Mouse (Mus musculus) heart, adult 2 months (tissue): Measurements from ENCODE around the gene Tut7.

ENCODE experiments used
- CTCF ChIP-seq: fragments of 200-600 bp; IDR thresholded peaks from 2 replicates; pipeline ENCODE4 v1.8.1; 2022; ENCODE audit warnings: antibody characterized with exemption, mild to moderate bottlenecking, moderate library complexity
- POLR2A ChIP-seq: fragments of 200-500 bp; IDR thresholded peaks from 2 replicates; pipeline ENCODE4 v1.6.1; 2011; ENCODE audit warnings: mild to moderate bottlenecking, low read depth, low read length, control low read depth; ENCODE audit not compliant: insufficient read depth

DNA sequence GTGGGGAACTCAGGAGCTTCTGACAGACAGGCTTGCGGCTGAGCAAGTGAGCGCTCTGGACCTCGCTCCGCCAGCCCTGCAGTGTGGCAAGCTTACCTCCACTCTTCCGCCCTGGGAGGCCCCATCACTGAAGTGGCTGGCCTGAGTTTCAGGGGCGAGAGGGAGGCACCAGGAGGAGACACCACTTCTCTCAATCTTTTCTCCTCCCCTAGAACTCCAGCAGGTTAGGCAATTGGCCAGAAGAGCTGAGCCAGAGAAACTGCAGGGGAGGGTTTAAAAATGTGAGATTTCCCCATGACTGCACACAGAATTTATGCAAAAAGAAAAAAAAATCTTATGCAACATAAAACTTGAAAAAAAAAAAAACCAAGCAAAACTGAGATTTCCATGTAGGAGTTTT is 21.9 kb downstream of the Tut7 start:
- TF ChIP-seq POLR2A (no peak), CTCF (no peak)
